Mouse (Mus musculus) megakaryocyte progenitor cell, adult 5-6 weeks (primary cell): ENCODE data around the gene Gm12886. TPM values are rescaled to one million over a fixed set of nuclear protein-coding genes. Genes with fewer than 3 reads are reported as not detected.

Experiments
- ATAC-seq: replicated peaks from 2 replicates; pipeline ENCODE4 v1.8.0; 2016; ENCODE audit warnings: mild to moderate bottlenecking, moderate TSS enrichment, inconsistent platforms; ENCODE audit not compliant: poor library complexity
- total RNA-seq, 2 experiments: library from RNA; stranded (forward) in 1 of 2; stranded (reverse) in 1 of 2; fragments of 157-497, 149-512 nt in 1 of 2; fragments of 200-1000 nt in 1 of 2; gene quantifications; 2 replicates each; pipeline versions ENCODE4 v1.2.3 to v1.2.4; 2015 to 2017

Gm12886 gene
- not detected in 2 replicates for total RNA-seq (2015)
- not detected in 2 replicates for total RNA-seq (2017)

DNA sequence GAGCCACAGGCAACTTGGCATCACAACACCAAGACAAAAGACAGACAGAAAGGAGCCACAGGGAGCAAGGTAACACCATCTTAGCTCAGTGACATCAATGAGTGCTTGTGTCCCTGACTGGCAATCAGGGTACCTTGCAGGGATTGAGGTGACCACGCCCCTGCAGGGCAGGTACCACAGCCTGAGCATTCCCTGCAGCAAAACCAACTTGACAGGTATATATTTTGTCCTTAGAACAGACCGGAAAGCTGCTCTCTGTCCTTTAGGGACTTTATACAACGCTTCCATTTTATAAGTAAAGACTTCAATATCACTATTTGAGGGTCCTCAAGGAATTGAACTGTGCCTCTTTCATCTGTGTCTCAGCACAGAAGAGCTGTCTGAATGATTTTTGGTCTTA, at the start of gene Gm12886:
Gene Gm12886, minus strand, starts transcription at position 101 of the 400 bp plus-strand sequence.
- ATAC-seq = no peak

Other genes with a start within 250 kb of the Gm12886 start
- 16.4 and 16.7 TPM in 2 replicates for gene Rlf, start 208.0 kb downstream of the Gm12886 start, total RNA-seq (2015)
- gene Rlf, start 208.0 kb downstream of the Gm12886 start, total RNA-seq (2017) = 22.1 and 29.8 TPM in 2 replicates
- gene Gm12888, start 98.2 kb downstream of the Gm12886 start, total RNA-seq (2015) = not detected in 2 replicates
- not detected in 2 replicates for gene Gm12888, start 98.2 kb downstream of the Gm12886 start, total RNA-seq (2017)
- not detected in 2 replicates for gene Gm12887, start 199.0 kb upstream of the Gm12886 start, total RNA-seq (2015)
- gene Gm12887, start 199.0 kb upstream of the Gm12886 start, total RNA-seq (2017) = not detected in 2 replicates